Mouse (Mus musculus): ENCODE data around the gene Asgr2. TPM values are rescaled to one million over a fixed set of nuclear protein-coding genes. Genes with fewer than 3 reads are reported as not detected.
"Not testable (repeated sequence)": the region's sequence is repeated elsewhere in the genome, so short reads cannot be mapped to it uniquely, and the experiment has no call there.

The Asgr2 gene
- polyA plus RNA-seq, 1 experiment from 2014 or later, result not detected

DNA sequence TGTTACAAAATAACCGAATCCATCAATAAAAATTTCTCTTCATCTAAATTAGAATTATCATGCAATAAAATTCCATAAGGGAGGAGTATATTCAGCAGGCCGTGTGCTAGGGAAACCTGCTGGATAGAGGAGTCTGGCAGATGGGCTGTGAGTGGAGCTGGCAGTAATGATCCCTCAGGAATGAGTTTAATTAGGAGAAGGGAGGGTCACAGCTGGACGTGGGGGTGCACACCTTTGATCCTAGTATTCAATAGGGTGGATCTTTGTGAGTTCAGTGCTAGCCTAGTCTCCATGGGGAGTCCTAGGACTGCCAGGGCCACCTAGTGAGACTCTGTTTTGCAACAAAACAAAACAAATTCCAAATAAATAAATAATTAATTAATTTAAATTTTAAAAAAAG, 24.2 kb upstream of the Asgr2 start:
- no peak for ATAC-seq (replicated peaks)
- H3K9ac ChIP-seq (replicated peaks), result no peak overlapping the region
- no peak overlapping the region for H3K4me3 ChIP-seq
- WGBS, result 23% methylated on average over 3 of the region's 3 CpGs
- no peak overlapping the region for H3K4me2 ChIP-seq (replicated peaks)
- H3K27ac ChIP-seq (replicated peaks), result no peak overlapping the region
- no peaks in the 10 kb centered on the region for H3K36me3 ChIP-seq
- H3K4me1 ChIP-seq, result no peaks in the 10 kb centered on the region
- H3K27me3 ChIP-seq, result no peaks in the 10 kb centered on the region
- H3K9me3 ChIP-seq, result no peaks in the 10 kb centered on the region

DNA sequence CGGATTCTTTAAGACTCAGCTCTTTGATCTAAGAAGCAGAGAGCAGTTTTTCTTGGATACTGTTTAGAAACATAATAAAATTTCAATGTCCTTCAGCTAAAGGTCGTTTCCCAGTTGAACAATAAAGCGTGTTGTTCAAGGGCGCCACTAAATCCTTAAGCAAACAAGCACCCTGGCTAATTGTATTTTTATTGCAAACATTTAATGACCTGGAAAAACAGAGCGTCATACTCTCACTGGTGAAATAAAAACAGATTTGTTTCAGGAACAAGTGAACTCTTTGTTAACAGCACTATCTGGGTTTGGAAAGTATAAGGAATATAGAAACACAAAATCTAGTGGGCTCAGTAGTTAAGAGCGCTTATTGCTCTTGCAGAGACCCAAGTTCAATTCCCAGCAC, 22.4 kb upstream of the Asgr2 start:
- Histone ChIP-seq H3K9me3 (no peaks in the 10 kb centered on the region), H3K36me3 (no peaks in the 10 kb centered on the region), H3K9ac (replicated peaks) (no peak overlapping the region), H3K4me3 (no peak overlapping the region), H3K27ac (replicated peaks) (no peak overlapping the region), H3K27me3 (no peaks in the 10 kb centered on the region), H3K4me1 (no peaks in the 10 kb centered on the region), H3K4me2 (replicated peaks) (no peak overlapping the region)
- no peak for ATAC-seq (replicated peaks)
- 62% methylated on average over 6 of the region's 6 CpGs for WGBS

DNA sequence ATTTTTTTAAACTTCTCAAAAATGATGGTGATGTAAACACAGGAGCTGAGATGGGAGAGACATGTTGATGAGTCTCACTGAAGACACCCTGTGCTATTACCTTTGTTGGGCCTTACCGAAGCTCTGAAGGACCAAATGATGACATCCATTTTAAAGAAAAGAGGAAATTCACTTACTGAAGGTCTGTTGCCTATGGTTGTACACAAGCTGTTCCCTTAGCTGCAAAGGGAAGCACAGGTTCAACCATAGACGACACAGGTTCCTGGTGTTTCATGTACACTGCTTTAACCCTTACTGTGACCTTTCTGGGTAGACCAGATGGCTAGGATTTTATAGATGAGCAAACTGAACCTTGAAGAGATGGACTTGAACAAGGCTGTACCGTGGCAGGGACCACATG, 21.8 kb upstream of the Asgr2 start:
- H3K4me1 ChIP-seq; H3K9me3 ChIP-seq; H3K4me3 ChIP-seq; H3K27me3 ChIP-seq; ATAC-seq (replicated peaks); H3K27ac ChIP-seq (replicated peaks); H3K9ac ChIP-seq (replicated peaks); H3K36me3 ChIP-seq; H3K4me2 ChIP-seq (replicated peaks): not testable (repeated sequence)
- 84% methylated on average over 3 of the region's 3 CpGs for WGBS

DNA sequence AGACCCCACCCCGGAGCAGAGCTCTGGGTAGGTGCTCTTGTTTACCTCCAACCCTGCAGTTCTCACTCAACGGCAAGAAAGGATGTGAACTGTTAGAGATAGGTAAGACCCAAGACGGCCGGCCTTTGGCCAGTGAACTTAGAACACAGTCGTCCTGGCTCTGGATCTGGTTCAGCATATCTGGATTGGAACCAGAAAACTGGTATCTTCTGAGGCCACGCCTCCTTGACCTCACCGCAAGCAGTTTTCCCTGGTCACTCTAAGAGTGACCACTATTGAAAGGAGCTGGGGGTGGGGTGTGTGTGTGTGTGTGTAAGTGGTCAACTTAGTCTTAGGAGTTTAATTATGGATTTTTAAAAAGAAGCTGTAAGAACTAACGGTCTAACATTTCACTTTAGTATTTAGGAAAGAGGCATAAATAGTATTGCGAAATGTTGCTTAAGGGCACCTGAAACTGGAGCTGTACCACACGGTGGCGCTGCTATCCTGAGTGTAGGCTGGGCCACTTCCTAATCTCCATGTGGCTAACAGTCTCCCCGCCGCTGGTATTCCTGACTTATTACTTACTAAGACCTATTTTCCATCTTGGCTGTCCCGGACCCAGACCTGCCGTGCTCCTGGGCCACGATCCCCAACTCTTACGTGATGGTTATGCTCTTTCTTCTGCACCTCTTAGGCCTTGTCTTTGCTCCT, 17.9 kb upstream of the Asgr2 start:
- no peaks in the 10 kb centered on the region for H3K27me3 ChIP-seq
- no peak overlapping the region for H3K4me2 ChIP-seq (replicated peaks)
- no peaks in the 10 kb centered on the region for H3K9me3 ChIP-seq
- H3K36me3 ChIP-seq, result no peaks in the 10 kb centered on the region
- no peak for ATAC-seq (replicated peaks)
- 39% methylated on average over 17 of the region's 17 CpGs for WGBS
- H3K4me3 ChIP-seq, result no peak overlapping the region
- H3K27ac ChIP-seq (replicated peaks), result no peak overlapping the region
- no peak overlapping the region for H3K9ac ChIP-seq (replicated peaks)
- H3K4me1 ChIP-seq, result no peaks in the 10 kb centered on the region

DNA sequence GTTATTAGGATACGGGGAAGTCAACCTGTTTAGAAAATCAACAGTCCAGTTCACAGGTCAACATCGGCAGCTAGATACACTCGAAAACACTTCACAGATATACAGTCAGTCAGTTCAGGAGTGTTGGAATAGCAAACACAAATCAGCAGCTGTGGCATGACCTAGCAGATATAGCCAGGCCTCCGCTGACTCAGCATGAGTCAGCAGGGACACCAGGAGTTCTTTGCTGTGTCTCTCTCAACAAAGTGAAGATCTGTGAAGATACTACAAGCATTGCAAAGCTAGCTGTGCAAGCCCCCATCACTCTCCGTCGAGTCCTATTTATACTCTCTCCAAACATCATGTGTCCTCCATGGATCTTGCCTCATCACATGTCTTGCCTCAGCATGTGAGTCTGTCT, 16.9 kb upstream of the Asgr2 start:
- Histone ChIP-seq H3K4me2 (replicated peaks) (no peak overlapping the region), H3K36me3 (no peaks in the 10 kb centered on the region), H3K4me1 (no peaks in the 10 kb centered on the region), H3K4me3 (no peak overlapping the region), H3K27me3 (no peaks in the 10 kb centered on the region), H3K27ac (replicated peaks) (no peak overlapping the region), H3K9me3 (no peaks in the 10 kb centered on the region), H3K9ac (replicated peaks) (no peak overlapping the region)
- 90% methylated on average over 6 of the region's 6 CpGs for WGBS
- ATAC-seq (replicated peaks), result no peak

DNA sequence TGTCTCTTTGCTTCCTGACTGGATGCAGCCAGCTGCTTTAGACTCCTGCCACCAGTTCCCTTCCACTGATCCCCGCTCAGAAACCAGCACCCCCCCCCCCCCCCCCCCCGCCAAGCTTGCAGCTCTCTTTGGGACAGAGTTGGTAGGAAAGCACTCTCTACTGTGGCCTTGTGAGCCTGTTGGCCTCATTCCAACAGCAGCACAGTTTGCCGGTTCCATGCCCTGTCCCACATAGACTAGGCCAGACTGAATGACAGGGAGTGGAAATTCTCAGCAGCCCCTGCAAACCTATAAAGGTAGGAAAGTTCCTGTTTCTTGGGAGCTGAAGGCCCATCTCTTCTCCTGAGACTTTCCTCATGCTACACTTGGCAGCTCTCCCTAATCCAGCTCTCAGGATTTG, 15.0 kb upstream of the Asgr2 start:
- 56% methylated on average over 2 of the region's 3 CpGs for WGBS
- H3K4me3 ChIP-seq, result no peak overlapping the region
- H3K4me2 ChIP-seq (replicated peaks), result no peak overlapping the region
- H3K4me1 ChIP-seq, result no peaks in the 10 kb centered on the region
- no peaks in the 10 kb centered on the region for H3K9me3 ChIP-seq
- no peak overlapping the region for H3K9ac ChIP-seq (replicated peaks)
- no peaks in the 10 kb centered on the region for H3K27me3 ChIP-seq
- no peaks in the 10 kb centered on the region for H3K36me3 ChIP-seq
- H3K27ac ChIP-seq (replicated peaks), result no peak overlapping the region
- ATAC-seq (replicated peaks), result no peak

DNA sequence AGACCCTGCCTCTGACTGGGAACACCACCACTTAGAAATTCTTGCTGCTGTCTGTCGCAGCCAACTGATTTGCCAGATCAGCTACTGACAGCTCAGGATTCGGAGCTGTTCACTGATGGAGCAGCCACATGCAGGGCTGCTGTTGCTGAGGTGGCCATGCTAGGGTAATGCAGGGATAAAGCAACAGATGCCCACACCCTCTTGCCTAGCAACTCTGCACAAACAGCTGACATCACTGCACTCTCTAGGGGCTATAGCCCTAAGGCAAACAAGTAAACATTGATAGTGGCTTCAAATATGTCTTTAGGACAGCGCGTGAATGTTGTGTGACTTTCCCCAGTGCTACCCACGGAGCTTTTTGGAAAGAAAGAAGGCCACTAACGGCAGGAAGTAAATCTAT, 13.3 kb upstream of the Asgr2 start:
- H3K27ac ChIP-seq (replicated peaks), result no peak overlapping the region
- 71% methylated on average over 6 of the region's 6 CpGs for WGBS
- no peak for ATAC-seq (replicated peaks)
- H3K4me3 ChIP-seq, result no peak overlapping the region
- no peak overlapping the region for H3K4me2 ChIP-seq (replicated peaks)
- H3K9me3 ChIP-seq, result no peaks in the 10 kb centered on the region
- H3K9ac ChIP-seq (replicated peaks), result no peak overlapping the region
- H3K4me1 ChIP-seq, result no peaks in the 10 kb centered on the region
- H3K36me3 ChIP-seq, result no peaks in the 10 kb centered on the region
- H3K27me3 ChIP-seq, result no peaks in the 10 kb centered on the region

DNA sequence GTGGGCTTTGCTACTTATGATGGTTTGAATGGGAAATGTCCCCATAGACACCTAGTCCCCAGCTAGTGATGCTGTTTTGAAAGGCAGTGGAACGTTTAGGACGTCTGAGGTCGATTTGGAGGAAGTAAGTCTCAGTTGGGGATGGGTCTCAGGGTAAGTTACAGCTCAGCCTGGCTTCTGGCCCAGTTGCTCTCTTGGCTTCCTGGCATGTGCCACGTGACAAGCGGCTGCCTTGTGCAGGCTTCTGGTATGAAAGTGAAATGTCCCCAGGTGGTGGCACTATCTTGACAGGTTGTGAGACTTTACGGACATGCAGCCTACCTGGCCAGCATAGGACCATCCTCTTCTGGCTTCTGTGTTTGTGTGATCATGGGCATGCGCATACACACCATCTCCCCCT, 12.5 kb upstream of the Asgr2 start:
- no peaks in the 10 kb centered on the region for H3K4me1 ChIP-seq
- H3K36me3 ChIP-seq, result no peaks in the 10 kb centered on the region
- ATAC-seq (replicated peaks), result no peak
- H3K9me3 ChIP-seq, result no peaks in the 10 kb centered on the region
- H3K4me2 ChIP-seq (replicated peaks), result no peak overlapping the region
- H3K4me3 ChIP-seq, result no peak overlapping the region
- no peak overlapping the region for H3K9ac ChIP-seq (replicated peaks)
- 74% methylated on average over 7 of the region's 7 CpGs for WGBS
- H3K27me3 ChIP-seq, result no peaks in the 10 kb centered on the region
- H3K27ac ChIP-seq (replicated peaks), result no peak overlapping the region

DNA sequence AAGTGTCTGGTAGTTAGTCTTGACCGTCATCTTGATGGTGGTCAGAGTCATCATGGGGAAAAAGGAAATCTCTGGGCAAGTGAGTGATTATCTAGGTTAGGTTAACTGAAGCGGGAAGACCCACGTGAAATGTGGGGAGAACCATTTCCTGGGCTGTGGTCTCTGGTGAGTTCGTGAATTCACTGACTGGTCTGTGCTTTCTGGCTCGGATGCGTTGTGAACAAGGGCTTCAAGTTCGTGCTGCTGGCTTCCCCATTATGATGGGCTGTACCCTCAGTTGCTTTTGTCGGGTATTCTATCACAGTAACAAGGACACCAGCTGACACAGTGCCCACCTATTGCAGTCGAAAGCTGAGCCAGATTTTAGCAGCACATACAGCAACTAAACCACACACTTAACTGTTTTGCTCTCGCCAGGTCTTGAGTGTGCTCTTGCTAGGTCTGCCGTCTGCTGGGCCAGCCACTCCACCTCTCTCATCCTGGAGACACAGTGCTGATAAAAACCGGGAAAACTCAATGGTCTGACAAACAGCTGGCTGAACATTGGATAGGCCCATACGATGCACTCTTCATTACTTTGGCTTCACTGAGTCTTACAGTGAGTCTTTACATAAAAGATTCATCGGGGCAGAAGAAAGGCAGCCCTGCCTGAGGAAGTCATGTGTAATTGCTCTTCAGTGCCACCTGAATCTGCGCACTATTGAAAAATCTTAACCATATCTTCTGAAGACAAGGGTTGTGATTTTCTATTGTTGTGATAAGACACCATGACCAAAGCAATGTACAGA, 11.4 kb upstream of the Asgr2 start:
- Histone ChIP-seq H3K36me3 (no peaks in the 10 kb centered on the region), H3K27me3 (no peaks in the 10 kb centered on the region), H3K4me1 (no peaks in the 10 kb centered on the region), H3K9me3 (no peaks in the 10 kb centered on the region), H3K4me3 (no peak overlapping the region), H3K4me2 (replicated peaks) (no peak overlapping the region), H3K27ac (replicated peaks) (no peak overlapping the region), H3K9ac (replicated peaks) (no peak overlapping the region)
- 74% methylated on average over 15 of the region's 15 CpGs for WGBS
- ATAC-seq (replicated peaks), result no peak

DNA sequence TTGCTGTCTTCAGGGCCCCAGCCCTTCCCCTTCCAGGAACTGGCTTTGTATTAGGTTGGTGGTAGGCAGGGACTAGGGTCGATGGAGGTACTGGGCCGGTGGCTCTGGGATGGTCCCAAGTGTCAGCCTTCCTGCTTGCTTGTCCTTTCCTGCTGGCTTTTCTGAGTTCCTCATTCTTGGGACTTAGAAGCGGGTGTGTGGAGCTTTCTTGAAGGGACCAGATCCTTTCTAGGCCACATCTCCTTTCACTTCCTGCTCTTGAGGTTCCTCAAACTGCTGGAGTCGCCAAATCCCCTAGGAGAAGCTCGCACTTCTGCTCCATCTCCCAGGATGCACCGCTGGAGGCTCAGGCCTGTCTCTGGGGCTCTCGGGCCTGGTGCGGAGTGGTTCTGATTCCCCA, 7.9 kb upstream of the Asgr2 start:
- Histone ChIP-seq H3K27ac (replicated peaks) (no peak overlapping the region), H3K27me3 (no peaks in the 10 kb centered on the region), H3K9me3 (no peaks in the 10 kb centered on the region), H3K4me2 (replicated peaks) (no peak overlapping the region), H3K36me3 (no peaks in the 10 kb centered on the region), H3K4me3 (no peak overlapping the region), H3K9ac (replicated peaks) (no peak overlapping the region), H3K4me1 (no peaks in the 10 kb centered on the region)
- no peak for ATAC-seq (replicated peaks)
- WGBS, result 89% methylated on average over 8 of the region's 8 CpGs

DNA sequence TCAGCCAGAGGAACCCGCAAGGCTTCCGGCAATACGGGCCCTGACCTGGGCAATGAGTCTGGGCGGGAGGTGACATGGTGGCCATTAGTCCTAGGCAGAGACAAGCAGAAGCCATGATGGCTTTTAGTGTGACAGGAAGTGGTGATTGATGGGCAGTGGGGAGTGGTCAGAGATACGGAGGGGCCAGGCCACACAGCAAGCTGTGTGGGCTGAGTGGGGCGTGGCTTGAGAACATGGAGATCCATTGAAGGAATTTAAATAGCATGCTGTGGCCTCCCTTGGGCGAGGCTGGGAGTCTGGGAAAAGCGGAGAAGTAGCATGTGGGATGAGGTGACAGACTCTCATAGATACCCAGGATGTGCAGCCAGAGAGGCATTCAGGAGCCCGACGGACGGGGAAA, 5.0 kb downstream of the Asgr2 start:
- no peak overlapping the region for H3K4me2 ChIP-seq (replicated peaks)
- ATAC-seq (replicated peaks), result no peak
- H3K27ac ChIP-seq (replicated peaks), result no peak overlapping the region
- H3K27me3 ChIP-seq, result no peaks in the 10 kb centered on the region
- 85% methylated on average over 11 of the region's 11 CpGs for WGBS
- no peaks in the 10 kb centered on the region for H3K4me1 ChIP-seq
- H3K36me3 ChIP-seq, result no peaks in the 10 kb centered on the region
- H3K9me3 ChIP-seq, result no peaks in the 10 kb centered on the region
- no peak overlapping the region for H3K4me3 ChIP-seq
- no peak overlapping the region for H3K9ac ChIP-seq (replicated peaks)

DNA sequence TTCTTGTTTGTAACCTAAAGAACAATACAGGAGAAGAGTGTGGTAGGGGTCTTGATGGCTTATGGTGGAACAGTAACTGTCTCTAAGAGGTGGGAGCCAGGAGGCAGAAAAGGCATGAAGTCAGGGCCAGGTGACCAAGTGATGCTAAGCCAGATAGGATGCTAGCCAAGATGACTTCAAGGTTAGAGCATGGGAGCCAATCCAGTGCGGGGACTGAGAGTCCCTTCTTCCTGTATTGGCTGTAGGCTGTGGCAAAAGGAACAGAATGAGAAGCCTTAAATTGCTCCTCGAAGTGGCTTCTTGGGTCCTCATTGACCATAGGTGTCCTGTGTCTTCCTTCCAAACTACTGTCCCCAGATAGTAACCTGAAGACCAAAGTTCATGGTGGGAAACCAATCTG, 6.7 kb downstream of the Asgr2 start:
- no peaks in the 10 kb centered on the region for H3K27me3 ChIP-seq
- no peak overlapping the region for H3K9ac ChIP-seq (replicated peaks)

DNA sequence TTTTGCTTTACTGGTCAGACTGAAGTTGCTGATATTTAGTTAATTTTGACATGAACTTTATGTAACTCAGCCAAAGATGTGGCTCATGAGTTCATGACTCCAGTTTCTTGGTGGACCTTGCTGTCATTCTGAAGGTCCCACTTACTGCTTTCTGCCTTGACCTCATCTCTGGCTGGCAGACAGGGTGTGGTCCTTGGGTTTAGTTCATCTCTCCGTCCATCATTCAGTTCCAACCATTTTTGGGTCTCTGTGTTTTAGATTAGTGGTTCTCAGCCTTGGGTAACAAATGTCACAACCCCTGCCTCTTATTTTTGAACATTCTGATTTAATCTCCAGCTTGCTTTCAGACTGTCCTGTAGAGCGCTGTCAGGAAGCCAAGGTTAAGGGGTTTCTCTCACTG, 7.4 kb downstream of the Asgr2 start:
- 82% methylated on average over 2 of the region's 2 CpGs for WGBS
- H3K27ac ChIP-seq (replicated peaks), result no peak overlapping the region
- no peak for ATAC-seq (replicated peaks)
- no peaks in the 10 kb centered on the region for H3K9me3 ChIP-seq
- no peak overlapping the region for H3K9ac ChIP-seq (replicated peaks)
- no peak overlapping the region for H3K4me3 ChIP-seq
- no peak overlapping the region for H3K4me2 ChIP-seq (replicated peaks)
- H3K4me1 ChIP-seq, result no peaks in the 10 kb centered on the region
- no peaks in the 10 kb centered on the region for H3K27me3 ChIP-seq
- H3K36me3 ChIP-seq, result no peaks in the 10 kb centered on the region

More for the DNA sequence above, 6.7 kb downstream of the Asgr2 start:
- H3K36me3 ChIP-seq, result no peaks in the 10 kb centered on the region
- no peak overlapping the region for H3K4me3 ChIP-seq
- no peaks in the 10 kb centered on the region for H3K9me3 ChIP-seq
- 83% methylated on average over 2 of the region's 2 CpGs for WGBS
- H3K4me1 ChIP-seq, result no peaks in the 10 kb centered on the region
- no peak overlapping the region for H3K4me2 ChIP-seq (replicated peaks)
- H3K27ac ChIP-seq (replicated peaks), result no peak overlapping the region
- no peak for ATAC-seq (replicated peaks)

Data from forebrain, embryonic 15.5 days (tissue).